Mouse (Mus musculus) CH12.LX (cell line): Measurements from ENCODE around the gene Vmn1r3. TPM values are rescaled to one million over a fixed set of nuclear protein-coding genes. Genes with fewer than 3 reads are reported as not detected.
"Not testable (repeated sequence)": the region's sequence is repeated elsewhere in the genome, so short reads cannot be mapped to it uniquely, and the experiment has no call there.

Experiments used
- DNase-seq: peaks from one replicate; pipeline ENCODE4 v3.0.0-alpha.2; 2013; ENCODE audit errors: extremely low read depth
- H3K27ac ChIP-seq: 2 replicates; pipeline ENCODE4 v1.5.1; 2012; ENCODE audit warnings: low read depth, mild to moderate bottlenecking, control low read depth, moderate library complexity; ENCODE audit not compliant: insufficient read depth
- H3K27me3 ChIP-seq: replicated peaks from 2 replicates; pipeline ENCODE3; 2012; ENCODE audit warnings: inconsistent platforms
- H3K36me3 ChIP-seq, 2 experiments: replicated peaks in 1 of 2; 2 replicates each; pipeline versions ENCODE3 to v1.6.1; 2012; ENCODE audit warnings: inconsistent platforms in 1 of 2, low read length in 1 of 2, mild to moderate bottlenecking in 1 of 2, mixed read lengths in 1 of 2, moderate library complexity in 1 of 2; ENCODE audit not compliant: control insufficient read depth in 1 of 2, insufficient read depth in 1 of 2
- H3K4me1 ChIP-seq, 2 experiments: 2 replicates each; pipeline ENCODE4 v1.6.1; 2012; ENCODE audit warnings: inconsistent platforms in 1 of 2, moderate library complexity in 1 of 2; ENCODE audit not compliant: insufficient read depth in 2 of 2, control insufficient read depth in 1 of 2
- H3K4me2 ChIP-seq: 2 replicates; pipeline ENCODE4 v1.6.1; 2012; ENCODE audit warnings: low read depth, mild to moderate bottlenecking, control low read depth; ENCODE audit not compliant: poor library complexity, insufficient read depth, severe bottlenecking
- H3K4me3 ChIP-seq, 3 experiments: fragments of 150-350 bp in 1 of 3; sonication (generic) in 1 of 3; replicated peaks in 1 of 3; 2 replicates each; pipeline versions ENCODE3 to v1.5.1; 2011 to 2012; ENCODE audit warnings: low read depth in 2 of 3, low read length in 2 of 3, mild to moderate bottlenecking in 2 of 3, moderate library complexity in 2 of 3, control low read depth in 1 of 3, improper control_type of control experiment in 1 of 3, inconsistent platforms in 1 of 3, mixed read lengths in 1 of 3; ENCODE audit not compliant: poor library complexity in 1 of 3
- H3K79me2 ChIP-seq: replicated peaks from 2 replicates; pipeline ENCODE4 v1.6.1; 2012; ENCODE audit warnings: mild to moderate bottlenecking, moderate library complexity; ENCODE audit not compliant: control insufficient read depth, poor library complexity, insufficient read depth, severe bottlenecking; ENCODE audit errors: extremely low read depth
- H3K9ac ChIP-seq: 2 replicates; pipeline ENCODE4 v1.6.1; 2012; ENCODE audit warnings: low read depth, mild to moderate bottlenecking, control low read depth, moderate library complexity; ENCODE audit not compliant: insufficient read depth
- H3K9me3 ChIP-seq: replicated peaks from 2 replicates; pipeline ENCODE3; 2012; ENCODE audit warnings: low read length, inconsistent platforms, mixed read lengths
- SIN3A ChIP-seq: IDR thresholded peaks from 2 replicates; pipeline ENCODE4 v1.6.1; 2012; ENCODE audit warnings: low read length, improper control_type of control experiment, inconsistent platforms
- dilution Hi-C: fragments of 300-500 bp; cut with MboI; formaldehyde crosslinking; loops from 2 replicates; pipeline ENCODE4 v1.14.3; 2020; ENCODE audit warnings: low sequenced_read_pairs; ENCODE audit not compliant: extremely low pct_unique_long_range_greater_than_20kb, extremely low pct_ligation_motif_present
- in situ Hi-C: fragments of 300-500 bp; cut with MboI; formaldehyde crosslinking; loops from 3 replicates; pipeline ENCODE4 v1.14.3; 2019; ENCODE audit warnings: low sequenced_read_pairs, low pct_ligation_motif_present, low pct_unique_long_range_greater_than_20kb, mixed read lengths
- polyA plus RNA-seq: library from polyadenylated mRNA; unstranded; fragments of >175 nt; gene quantifications from 2 replicates; pipeline ENCODE4 v1.2.1, GENCODE M21; 2012; ENCODE audit warnings: low read depth; ENCODE audit not compliant: insufficient read length
- total RNA-seq, 2 experiments: library from RNA; depleted of rRNA; stranded (reverse); fragments of 300-350 nt in 1 of 2; fragments of >200 nt in 1 of 2; gene quantifications; 2 replicates each; pipeline ENCODE4 v1.2.3; 2012 to 2014

Vmn1r3 gene
- total and polyA plus RNA-seq, 3 experiments, result not detected

DNA sequence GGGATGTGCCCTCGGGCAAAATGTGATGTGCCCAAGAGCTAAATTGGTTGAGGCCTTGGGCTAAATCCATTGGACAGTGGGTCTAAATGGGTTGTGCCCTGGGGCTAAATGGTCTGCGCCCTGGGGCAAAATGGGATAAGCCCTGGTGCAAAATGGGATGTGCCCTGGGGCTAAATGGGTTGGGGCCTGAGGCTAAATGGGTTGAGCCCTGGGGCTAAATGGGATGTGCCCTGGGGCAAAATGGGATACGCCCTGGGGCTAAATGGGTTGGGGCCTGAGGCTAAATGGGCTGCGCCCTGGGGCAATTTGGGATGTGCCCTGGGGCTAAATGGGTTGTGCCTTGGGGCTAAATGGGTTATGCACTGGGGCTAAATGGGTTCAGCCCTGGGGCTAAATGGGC, 20.1 kb downstream of the Vmn1r3 start:
- dilution Hi-C loops, result no loop called here
- Histone ChIP-seq H3K9me3 (no peaks in the 10 kb centered on the region), H3K27ac (no peak overlapping the region), H3K36me3 (no peaks in the 10 kb centered on the region), H3K79me2 (no peaks in the 10 kb centered on the region), H3K4me1 (no peaks in the 10 kb centered on the region), H3K4me2 (no peak overlapping the region), H3K4me3 (no peak overlapping the region), H3K9ac (no peak overlapping the region), H3K27me3 (no peaks in the 10 kb centered on the region)
- in situ Hi-C loops, result no loop called here
- no peak for DNase-seq
- no peak for TF ChIP-seq SIN3A

DNA sequence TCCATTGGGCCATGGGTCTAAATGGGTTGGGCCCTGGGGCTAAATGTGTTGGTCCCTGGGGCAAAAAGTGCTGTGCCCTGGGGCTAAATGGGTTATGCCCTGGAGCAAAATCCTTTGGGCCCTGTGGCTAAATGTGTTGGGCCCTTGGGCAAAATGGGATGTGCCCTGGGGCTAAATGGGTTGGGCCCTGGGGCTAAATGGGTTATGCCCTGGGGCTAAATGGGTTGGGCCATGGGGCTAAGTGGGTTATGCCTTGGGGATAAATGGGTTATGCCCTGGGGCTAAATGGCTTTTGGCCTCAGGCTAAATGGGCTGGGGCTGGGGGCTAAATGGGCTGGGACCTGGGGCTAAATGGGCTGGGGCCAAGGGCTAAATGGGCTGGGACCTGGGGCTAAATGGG, 20.7 kb downstream of the Vmn1r3 start:
- H3K4me3 ChIP-seq, H3K79me2 ChIP-seq, H3K9me3 ChIP-seq, DNase-seq, H3K4me2 ChIP-seq, H3K36me3 ChIP-seq, H3K9ac ChIP-seq, dilution Hi-C loops, H3K27me3 ChIP-seq, H3K27ac ChIP-seq, H3K4me1 ChIP-seq, in situ Hi-C loops: not testable (repeated sequence)

DNA sequence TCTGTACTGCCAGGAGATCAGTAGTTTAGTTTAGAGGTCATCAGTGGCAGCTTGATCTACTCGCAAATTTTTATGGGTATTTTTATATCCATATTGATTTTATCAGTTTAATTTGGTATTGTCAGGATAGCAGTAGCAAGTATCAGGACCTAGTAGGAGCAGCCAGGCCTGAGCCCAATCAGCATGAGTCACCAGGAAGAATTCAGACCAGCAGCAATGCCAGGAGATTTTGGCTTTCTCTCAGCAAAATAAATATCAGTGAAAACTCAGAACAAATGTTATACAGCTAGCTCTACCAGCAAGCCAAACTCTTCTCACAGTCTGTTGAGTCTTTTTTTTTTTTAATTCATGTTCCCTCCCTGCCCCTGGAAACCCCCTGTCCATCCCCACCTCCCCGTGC, 31.8 kb downstream of the Vmn1r3 start:
- H3K4me2 ChIP-seq, H3K36me3 ChIP-seq, H3K27me3 ChIP-seq, H3K9me3 ChIP-seq, in situ Hi-C loops, dilution Hi-C loops, DNase-seq, H3K9ac ChIP-seq, H3K79me2 ChIP-seq, H3K27ac ChIP-seq, H3K4me3 ChIP-seq: not testable (repeated sequence)
- H3K4me1 ChIP-seq, result peaks cover 0 to 10% of the 10 kb centered on the region in 2 experiments; a peak in 2 of 4 replicates

DNA sequence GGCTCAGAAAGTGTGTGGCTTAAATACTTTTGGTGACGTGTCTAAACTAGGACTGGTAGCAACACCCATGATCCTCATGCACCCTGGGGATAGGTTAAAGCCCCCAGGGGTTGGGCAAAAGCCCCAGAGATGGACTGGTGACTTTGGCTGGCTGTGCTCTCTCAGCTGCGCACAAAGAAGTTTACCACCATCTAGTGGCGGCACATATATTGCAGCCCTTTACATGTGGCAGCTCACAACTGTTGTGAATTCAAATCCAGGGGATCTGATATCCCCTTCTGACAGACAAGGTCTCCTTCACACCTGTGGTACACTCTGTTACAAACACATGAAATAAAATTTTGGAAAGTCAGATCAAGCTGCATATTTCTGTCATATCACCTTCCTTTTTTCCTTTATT, 37.2 kb downstream of the Vmn1r3 start:
- peaks cover 0 to 10% of the 10 kb centered on the region in 2 experiments; a peak in 2 of 4 replicates for H3K4me1 ChIP-seq
- H3K9ac ChIP-seq, H3K4me3 ChIP-seq, H3K27me3 ChIP-seq, H3K4me2 ChIP-seq, dilution Hi-C loops, H3K36me3 ChIP-seq, H3K27ac ChIP-seq, in situ Hi-C loops, H3K79me2 ChIP-seq, H3K9me3 ChIP-seq, DNase-seq: not testable (repeated sequence)

Other genes starting within 250 kb of the Vmn1r3 start
- not detected in 2 replicates for gene Vmn1r2, start 18.0 kb downstream of the Vmn1r3 start, total RNA-seq (2012; rRNA removed)
- not detected in 2 replicates for gene Vmn1r2, start 18.0 kb downstream of the Vmn1r3 start, total RNA-seq (2014; rRNA removed)
- not detected in 2 replicates for gene Vmn1r2, start 18.0 kb downstream of the Vmn1r3 start, polyA plus RNA-seq